Mouse (Mus musculus) erythroblast, embryonic 14.5 days (primary cell): Measurements from ENCODE around the gene Tecpr1.

ENCODE experiments used
- GATA1 ChIP-seq: IDR thresholded peaks from 2 replicates; pipeline ENCODE4 v1.6.1; 2012; ENCODE audit warnings: low read length, inconsistent platforms, mixed read lengths
- TAL1 ChIP-seq: IDR thresholded peaks from 3 replicates; pipeline ENCODE4 v1.6.1; 2012; ENCODE audit warnings: low read length, inconsistent platforms, mixed read lengths

DNA sequence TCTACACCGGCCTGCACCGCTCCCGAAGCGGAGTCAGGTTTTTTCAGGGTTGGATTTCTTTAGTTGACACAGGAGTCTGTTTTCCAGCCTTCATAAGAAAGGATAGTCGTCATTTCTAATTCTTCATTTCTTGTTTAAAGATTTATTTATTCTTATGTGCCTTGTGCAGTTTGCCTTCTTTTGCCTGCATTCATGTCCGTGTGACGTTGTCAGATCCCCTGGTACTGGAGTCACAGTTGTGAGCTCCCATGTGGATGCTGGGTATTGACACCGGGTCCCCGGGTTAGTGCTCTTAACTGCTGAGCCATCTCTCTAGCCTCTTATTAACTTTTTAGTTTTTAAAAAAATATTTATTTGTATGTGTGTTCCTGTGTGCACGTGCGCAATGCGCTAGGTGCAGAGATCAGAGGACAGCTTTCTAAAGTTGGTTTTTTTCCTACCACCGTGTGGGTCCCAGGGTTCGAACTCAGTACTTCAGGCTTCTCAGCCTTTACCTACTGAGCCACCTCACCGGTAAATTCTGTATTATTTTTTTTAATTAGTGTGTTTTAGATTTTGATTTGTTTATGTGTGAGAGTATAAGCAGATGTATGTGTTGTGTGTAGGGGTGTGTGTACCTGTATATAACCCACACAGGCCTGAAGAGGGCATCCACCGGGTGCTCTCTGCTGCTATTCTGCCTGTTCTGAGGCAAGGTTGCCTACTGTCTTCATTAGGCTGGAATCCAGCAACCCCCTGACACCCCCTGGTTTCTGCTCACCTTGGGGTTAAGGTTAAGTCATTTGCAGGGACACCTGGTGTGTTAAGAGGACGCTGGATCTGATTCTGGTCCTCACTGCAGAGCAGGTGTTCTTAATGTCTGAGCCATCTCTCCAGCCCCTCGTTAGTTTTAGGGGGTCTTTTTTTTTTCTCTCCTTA, 743 bp upstream of the Tecpr1 start:
- TF ChIP-seq TAL1 (no peak), GATA1 (no peak)
